Mouse (Mus musculus): ENCODE measurements around the gene Pigv.

Gene Pigv

DNA sequence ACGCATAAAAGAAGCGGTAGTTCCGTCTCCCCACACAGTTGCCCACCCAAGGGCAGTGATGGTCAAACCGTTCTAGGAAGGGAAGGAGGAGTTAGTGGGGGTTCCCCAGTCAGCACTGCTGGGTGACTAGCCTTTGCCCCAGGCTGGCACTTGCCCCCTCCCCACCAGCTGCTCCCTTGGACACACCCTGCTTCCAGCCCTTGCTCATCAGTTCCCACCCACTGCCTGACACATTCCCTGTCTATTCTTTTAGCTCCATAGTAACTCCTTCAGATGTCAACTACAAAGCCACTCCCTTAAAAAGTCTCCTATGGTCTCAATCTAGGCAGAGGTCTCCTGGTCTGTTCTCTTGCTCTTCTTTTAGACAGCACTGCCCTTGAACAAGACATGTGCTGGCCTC lies 58.6 kb downstream of the Pigv start:
- no peak for DNase-seq (ENCODE audit: low spot score)

DNA sequence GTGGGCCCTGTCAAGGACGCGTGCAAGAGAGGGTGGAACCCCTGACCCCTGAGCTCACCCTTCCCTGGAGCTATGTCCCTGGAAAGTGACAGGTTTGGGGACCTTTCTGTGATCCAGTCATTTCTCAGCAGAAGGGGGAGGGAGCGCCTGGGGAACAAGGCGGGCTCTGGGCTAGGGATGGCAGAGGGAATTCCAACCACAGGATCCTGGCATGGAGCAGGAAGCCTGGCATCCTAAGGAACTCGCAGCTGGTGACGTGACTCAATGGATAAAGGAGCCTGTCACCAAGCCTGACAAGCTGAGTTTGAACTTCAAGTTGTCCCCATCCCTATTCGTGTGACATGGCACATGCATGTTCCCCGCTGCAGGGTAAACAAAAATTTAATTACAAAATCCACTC lies 59.4 kb downstream of the Pigv start:
- no peak for DNase-seq (ENCODE audit: low spot score)

DNA sequence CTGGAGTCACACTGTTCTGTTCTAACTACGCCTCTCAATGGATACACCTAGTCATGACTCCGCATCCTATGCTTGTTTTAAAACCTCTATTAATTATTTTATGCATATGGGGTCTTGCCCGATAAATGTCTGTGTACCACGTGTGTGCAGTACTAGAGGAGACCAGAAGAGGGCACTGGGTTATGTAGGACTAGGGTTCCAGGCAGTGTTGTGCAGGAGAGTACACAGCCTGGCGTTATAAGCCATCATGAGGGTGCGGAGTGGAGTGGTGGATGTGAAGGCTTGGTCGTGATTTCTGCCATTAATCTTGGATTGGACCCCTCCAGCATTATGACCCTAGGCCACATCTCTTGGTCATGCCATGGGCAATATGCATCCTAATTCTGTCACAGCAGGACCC lies 60.0 kb downstream of the Pigv start:
- no peak for DNase-seq (ENCODE audit: low spot score)

- no peak for DNase-seq (ENCODE audit: low spot score)
These were observed 60.6 kb downstream of the Pigv start for GRCm38 (mm10) chr4:133611815-133612214.

Data from left cerebral cortex, adult 11 months (tissue).